Mouse (Mus musculus) C2C12 (cell line): ENCODE measurements around the gene C1qtnf1. TPM values are rescaled to one million over a fixed set of nuclear protein-coding genes. Genes with fewer than 3 reads are reported as not detected.

ENCODE experiments used
- H3K27me3 ChIP-seq: one replicate; pipeline ENCODE4 v1.6.1; 2011; ENCODE audit not compliant: control insufficient read depth, insufficient read depth, insufficient read length
- H3K36me3 ChIP-seq: one replicate; pipeline ENCODE4 v1.6.1; 2011; ENCODE audit not compliant: control insufficient read depth, insufficient read depth
- H3K4me3 ChIP-seq: one replicate; pipeline ENCODE4 v1.5.1; 2011; ENCODE audit warnings: mild to moderate bottlenecking, control low read depth; ENCODE audit not compliant: poor library complexity, insufficient read depth, severe bottlenecking
- H3K79me2 ChIP-seq: one replicate; pipeline ENCODE4 v1.6.1; 2011; ENCODE audit not compliant: control insufficient read depth, insufficient read depth
- H3K79me3 ChIP-seq: one replicate; pipeline ENCODE4 v1.6.1; 2011; ENCODE audit warnings: low read depth, control low read depth
- H3ac ChIP-seq: one replicate; pipeline ENCODE3; 2011; ENCODE audit warnings: low read depth; ENCODE audit not compliant: control insufficient read depth, insufficient read length
- CEBPB ChIP-seq: IDR thresholded peaks from one replicate; pipeline ENCODE4 v1.6.1; 2011; ENCODE audit warnings: low read depth, mild to moderate bottlenecking, control low read depth, moderate library complexity
- CTCF ChIP-seq: IDR thresholded peaks from one replicate; pipeline ENCODE4 v1.5.1; 2011; ENCODE audit not compliant: control insufficient read depth, insufficient read depth, insufficient read length
- FOSL1 ChIP-seq: IDR thresholded peaks from one replicate; pipeline ENCODE4 v1.8.0; 2011; ENCODE audit warnings: mild to moderate bottlenecking, low read length; ENCODE audit not compliant: poor library complexity, insufficient read depth, severe bottlenecking
- MAX ChIP-seq: IDR thresholded peaks from one replicate; pipeline ENCODE4 v1.6.1; 2011; ENCODE audit warnings: mild to moderate bottlenecking, control low read depth
- MYOD1 ChIP-seq: IDR thresholded peaks from one replicate; pipeline ENCODE4 v1.6.1; 2011; ENCODE audit warnings: low read depth; ENCODE audit not compliant: control insufficient read depth, insufficient read length
- MYOG ChIP-seq: IDR thresholded peaks from one replicate; pipeline ENCODE4 v1.6.1; 2011; ENCODE audit not compliant: control insufficient read depth, insufficient read length; ENCODE audit errors: extremely low read depth
- USF1 ChIP-seq: IDR thresholded peaks from one replicate; pipeline ENCODE4 v1.6.1; 2011; ENCODE audit warnings: low read depth, mild to moderate bottlenecking, control low read depth, moderate library complexity
- polyA plus RNA-seq: library from polyadenylated mRNA; unstranded; fragments of >200 nt; fragmentation: generic; extraction: Trizol; gene quantifications from one replicate; pipeline ENCODE4 v1.2.1, GENCODE M21; 2012; ENCODE audit warnings: missing spikeins

C1qtnf1 gene
- polyA plus RNA-seq, 1 experiment: 2.0 TPM

DNA sequence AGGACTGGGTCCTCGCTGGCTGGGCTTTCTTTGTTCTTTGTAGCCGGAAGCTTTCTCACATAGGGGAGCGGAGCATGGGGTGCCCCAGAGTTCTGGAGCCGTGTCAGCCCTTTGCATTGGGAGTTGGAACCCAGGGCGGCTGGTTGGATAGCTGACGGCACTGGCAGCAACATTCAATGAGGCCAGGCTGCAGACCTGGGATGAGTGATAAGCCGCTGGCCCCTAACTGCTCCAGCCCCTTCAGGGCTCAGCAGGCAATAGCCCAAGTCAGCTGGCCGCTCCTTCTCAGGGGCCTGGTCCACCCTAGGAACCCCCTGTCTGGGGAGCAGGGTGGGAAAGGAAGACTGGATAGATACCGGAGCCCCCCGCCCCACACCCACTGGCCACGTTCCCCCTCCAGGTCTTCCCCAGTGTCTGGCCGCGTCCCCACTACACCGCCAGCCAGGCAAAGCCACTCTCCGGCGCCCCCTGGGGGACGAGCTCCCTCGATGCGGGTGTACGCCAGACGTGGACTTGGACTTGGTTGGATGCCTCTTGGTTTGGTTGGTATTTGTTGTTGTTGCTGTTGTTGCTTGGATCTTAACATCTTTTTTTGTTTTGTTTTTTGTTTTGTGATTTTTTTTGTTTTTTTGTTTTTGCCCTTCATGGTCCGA is 62.7 kb downstream of the C1qtnf1 start:
- Histone ChIP-seq H3K36me3 (no peaks in the 10 kb centered on the region), H3K4me3 (no peak overlapping the region), H3ac (no peak overlapping the region), H3K79me2 (no peaks in the 10 kb centered on the region), H3K79me3 (no peaks in the 10 kb centered on the region), H3K27me3 (peaks cover 95% of the 10 kb centered on the region)
- TF ChIP-seq CEBPB (no peak), CTCF (peak; percentile 92), MYOG (no peak), MYOD1 (no peak)

DNA sequence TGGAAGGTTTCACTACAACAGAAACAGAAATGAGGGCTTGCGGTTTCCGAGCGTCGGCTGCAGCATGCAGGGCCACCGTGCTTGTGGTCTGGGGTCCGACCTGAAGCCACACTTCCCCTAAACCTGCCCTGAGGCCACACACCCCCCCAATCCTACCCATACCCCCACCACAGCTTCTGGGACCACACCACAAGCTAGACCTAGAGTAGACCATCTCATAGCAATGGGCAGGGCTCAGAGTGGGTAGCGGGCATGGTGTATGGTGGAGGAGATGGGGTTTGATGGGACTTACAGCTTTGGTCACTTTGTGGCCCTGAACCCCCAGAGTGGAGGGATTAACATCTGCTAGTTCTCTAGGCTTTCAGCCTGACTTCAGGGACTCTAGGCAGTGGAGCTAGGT is 63.2 kb downstream of the C1qtnf1 start:
- no peak overlapping the region for H3K4me3 ChIP-seq
- H3K79me2 ChIP-seq: no peaks in the 10 kb centered on the region
- peaks cover 96% of the 10 kb centered on the region for H3K27me3 ChIP-seq
- no peaks in the 10 kb centered on the region for H3K36me3 ChIP-seq
- no peaks in the 10 kb centered on the region for H3K79me3 ChIP-seq
- H3ac ChIP-seq: no peak overlapping the region
- no peak for TF ChIP-seq MYOG
- no peak for TF ChIP-seq MYOD1
- no peak for TF ChIP-seq FOSL1
- no peak for TF ChIP-seq MAX
- no peak for TF ChIP-seq CTCF

DNA sequence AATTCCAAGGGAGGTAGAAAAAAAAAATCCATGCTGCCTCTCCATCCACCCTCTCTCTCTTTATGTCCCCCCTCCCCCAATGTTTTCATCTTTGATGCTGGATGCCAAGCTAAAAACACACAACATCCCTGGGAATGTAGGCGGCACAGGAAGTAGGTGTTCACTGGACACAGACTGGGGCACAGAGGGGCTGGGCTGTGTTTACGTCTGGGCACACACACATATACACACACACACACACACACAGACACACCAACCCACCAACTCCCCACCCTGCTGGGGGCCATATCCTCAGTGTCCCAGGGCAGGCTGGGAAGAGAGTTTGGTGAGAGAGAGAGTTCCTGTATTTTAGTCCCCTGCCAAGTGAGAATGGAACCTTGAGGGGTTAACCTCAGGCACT is 65.5 kb downstream of the C1qtnf1 start:
- peaks cover 97% of the 10 kb centered on the region for H3K27me3 ChIP-seq
- TF ChIP-seq FOSL1 (no peak), MYOG (no peak), MAX (no peak), MYOD1 (no peak), CEBPB (no peak)

DNA sequence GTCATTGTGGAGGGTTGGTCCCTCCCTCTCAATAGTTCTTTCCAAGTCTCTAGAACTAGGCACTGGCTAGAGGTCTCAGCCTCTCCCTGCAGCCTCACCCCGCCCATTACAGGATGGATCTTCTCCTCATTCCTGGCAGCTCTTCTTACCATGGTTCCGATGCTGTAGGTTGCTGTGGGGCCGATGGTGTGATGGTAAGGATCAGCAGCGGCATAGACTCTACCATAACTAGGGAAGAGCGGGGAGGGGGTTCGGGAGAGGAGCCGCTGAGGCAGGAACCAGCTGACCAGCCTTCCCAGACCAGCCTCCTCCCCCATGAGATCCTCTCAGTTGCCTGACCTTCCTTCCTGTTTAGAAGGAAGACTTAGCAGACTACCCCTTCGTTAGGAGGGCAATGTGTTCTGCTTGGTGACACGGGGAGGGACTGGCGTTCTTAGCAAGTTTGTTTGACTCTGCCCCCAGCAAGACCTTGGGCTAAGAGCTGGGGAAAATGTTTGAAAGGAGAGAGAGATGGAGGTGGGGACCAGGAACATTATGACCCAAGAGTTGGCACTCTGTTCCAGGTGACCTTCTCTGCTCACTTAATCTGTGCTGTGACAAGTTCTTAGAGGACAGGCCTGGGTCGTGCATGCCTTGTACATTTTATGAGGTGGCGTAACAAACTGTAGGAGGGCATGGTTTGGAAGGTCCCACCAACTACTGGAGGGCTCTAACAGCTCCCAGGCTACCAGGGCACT is 66.2 kb downstream of the C1qtnf1 start:
- no peak overlapping the region for H3ac ChIP-seq
- no peaks in the 10 kb centered on the region for H3K36me3 ChIP-seq
- TF ChIP-seq CTCF: no peak
- TF ChIP-seq CEBPB: no peak
- TF ChIP-seq MYOD1: no peak
- TF ChIP-seq USF1: no peak
- TF ChIP-seq MYOG: no peak
- TF ChIP-seq FOSL1: no peak
- TF ChIP-seq MAX: no peak
- no peak overlapping the region for H3K4me3 ChIP-seq
- H3K27me3 ChIP-seq: peaks cover 97% of the 10 kb centered on the region
- H3K79me2 ChIP-seq: no peaks in the 10 kb centered on the region
- no peaks in the 10 kb centered on the region for H3K79me3 ChIP-seq

More for the DNA sequence above, 65.5 kb downstream of the C1qtnf1 start:
- Histone ChIP-seq H3ac (no peak overlapping the region), H3K4me3 (no peak overlapping the region), H3K36me3 (no peaks in the 10 kb centered on the region), H3K79me2 (no peaks in the 10 kb centered on the region), H3K79me3 (no peaks in the 10 kb centered on the region)

DNA sequence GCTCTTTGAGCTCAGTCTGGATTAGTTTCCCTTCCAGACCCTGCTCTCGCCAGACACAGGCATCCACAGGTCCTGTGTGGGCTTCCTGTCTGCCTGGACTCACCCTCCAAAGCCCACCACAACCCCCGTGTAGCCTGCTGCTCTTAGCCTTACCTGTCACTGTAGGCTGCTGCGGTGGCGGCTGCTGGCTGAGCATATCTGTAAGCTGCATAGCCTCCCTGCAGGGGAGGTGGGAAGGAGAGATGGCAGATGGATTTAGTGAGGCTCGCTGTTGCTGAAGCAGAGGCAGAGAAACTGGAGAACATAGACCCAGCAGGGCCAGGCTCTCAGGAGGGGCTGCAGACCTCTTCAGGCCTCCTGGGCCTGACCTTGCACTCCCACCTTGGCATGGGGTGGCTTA is 67.1 kb downstream of the C1qtnf1 start:
- Histone ChIP-seq H3K36me3 (no peaks in the 10 kb centered on the region), H3K79me2 (no peaks in the 10 kb centered on the region), H3ac (no peak overlapping the region), H3K27me3 (peaks cover 97% of the 10 kb centered on the region), H3K4me3 (no peak overlapping the region), H3K79me3 (no peaks in the 10 kb centered on the region)
- TF ChIP-seq FOSL1 (no peak), CTCF (no peak), MYOG (no peak), MAX (no peak), CEBPB (no peak), MYOD1 (no peak), USF1 (no peak)

DNA sequence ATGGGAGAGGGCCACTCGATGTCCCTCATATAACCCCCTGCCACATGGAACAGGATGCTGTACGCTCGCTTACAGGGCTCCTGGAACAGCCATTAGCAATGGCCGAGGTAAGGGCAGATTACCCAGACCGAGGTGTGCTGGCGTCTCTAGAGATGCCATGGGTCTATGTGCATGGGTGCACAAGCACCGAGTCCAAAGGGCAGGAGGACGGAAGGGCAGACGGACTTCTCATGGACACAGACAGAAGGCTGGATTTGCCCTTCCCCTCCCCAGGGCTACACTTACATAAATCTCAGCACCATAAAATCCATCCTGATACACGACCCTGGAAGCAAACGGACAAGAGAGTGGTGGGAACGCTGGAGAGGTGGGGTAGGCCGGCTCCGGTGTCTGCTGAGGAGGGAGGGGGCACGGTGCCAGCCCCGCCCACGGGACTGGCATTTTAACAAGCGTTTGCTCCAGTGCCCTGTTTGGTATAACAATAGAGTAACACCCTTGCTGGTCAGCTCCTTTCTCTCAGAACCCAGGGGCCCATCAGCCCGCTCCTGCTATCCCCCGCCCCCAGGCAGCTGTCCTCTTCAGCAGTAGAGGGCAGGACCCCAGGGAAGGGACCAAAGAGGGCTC is 68.2 kb downstream of the C1qtnf1 start:
- TF ChIP-seq MAX (no peak), MYOG (no peak), MYOD1 (no peak)

More for the DNA sequence above, 68.2 kb downstream of the C1qtnf1 start:
- no peaks in the 10 kb centered on the region for H3K79me2 ChIP-seq
- H3K4me3 ChIP-seq: no peak overlapping the region
- no peaks in the 10 kb centered on the region for H3K79me3 ChIP-seq
- peaks cover 96% of the 10 kb centered on the region for H3K27me3 ChIP-seq
- no peak overlapping the region for H3ac ChIP-seq
- no peaks in the 10 kb centered on the region for H3K36me3 ChIP-seq

Other genes with a start within 250 kb of the C1qtnf1 start
- 7.9 TPM for gene Cyth1, start 179.6 kb upstream of the C1qtnf1 start, polyA plus RNA-seq
- gene Usp36, start 138.0 kb upstream of the C1qtnf1 start, polyA plus RNA-seq: 14.8 TPM
- 1.4 TPM for gene Cep295nl, start 85.7 kb upstream of the C1qtnf1 start, polyA plus RNA-seq
- 372 TPM for gene Timp2, start 72.5 kb upstream of the C1qtnf1 start, polyA plus RNA-seq
- gene Lgals3bp, start 26.1 kb upstream of the C1qtnf1 start, polyA plus RNA-seq: 6.6 TPM
- 29.7 TPM for gene Cant1, start 9.1 kb upstream of the C1qtnf1 start, polyA plus RNA-seq
- 2.1 TPM for gene Engase, start 48.6 kb downstream of the C1qtnf1 start, polyA plus RNA-seq